ENCODE assay signal across 8 mouse cellular contexts in the genomic region with DNA sequence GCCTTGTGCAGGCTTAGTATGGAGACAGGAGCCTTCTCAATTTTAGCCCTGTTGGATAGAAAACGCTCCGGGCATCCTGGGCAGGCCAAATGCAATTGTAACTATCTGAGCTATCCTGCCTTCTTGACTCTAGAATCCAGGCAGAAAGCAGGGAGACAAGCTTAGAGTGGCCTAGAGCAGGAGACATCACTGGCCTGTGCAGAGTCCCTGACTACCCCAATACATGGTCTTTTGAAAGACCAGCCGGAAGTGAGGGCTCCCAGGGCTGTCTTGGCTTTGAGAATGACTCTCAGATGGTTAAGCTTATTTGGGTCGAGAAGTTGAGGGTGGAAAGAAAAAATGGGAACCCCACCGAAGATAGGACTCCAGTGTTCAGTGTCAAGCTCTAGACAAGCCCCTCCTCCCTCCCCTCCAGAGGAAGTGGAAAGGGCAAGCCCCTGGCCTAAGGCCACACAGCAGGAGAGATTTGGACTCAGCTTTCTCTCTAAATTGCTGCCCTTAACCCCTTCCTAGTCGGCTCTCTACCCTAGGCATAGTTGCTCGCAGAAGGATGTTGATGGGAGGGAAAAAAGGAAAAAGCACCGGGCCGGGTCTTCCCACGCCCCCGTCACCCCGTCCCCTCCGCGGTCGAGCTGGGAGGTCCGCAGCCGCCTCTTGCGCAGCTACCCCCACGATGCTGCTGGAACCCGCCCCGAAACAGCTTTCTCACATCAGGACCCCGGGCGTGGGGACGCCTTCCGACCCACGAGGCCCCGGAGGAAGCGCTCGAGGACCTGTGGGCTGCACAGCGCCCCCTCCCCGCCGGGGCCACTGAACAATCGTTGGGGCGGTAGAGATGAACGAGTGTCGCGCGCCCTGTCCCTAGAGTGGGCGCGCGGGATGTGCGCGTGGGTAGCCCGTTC.
DNase-seq lines count a peak whose midpoint lies in the region; ATAC-seq and TF ChIP-seq lines count a peak whose summit lies in the region.

No protein-coding gene starts in this region.

- H3K4me1 ChIP-seq in spleen, adult 2 months (ENCODE audit: control insufficient read depth, insufficient read depth, insufficient read length) = peaks cover 19% of the 10 kb centered on the region
- H3K4me1 ChIP-seq in liver, embryonic 14.5 days (replicated peaks; ENCODE audit: control insufficient read depth in 2 of 2, insufficient read depth in 2 of 2, low read length in 1 of 2) = peaks cover 0 to 6% of the 10 kb centered on the region in 2 experiments; a peak in 2 of 4 replicates
- H3K4me1 ChIP-seq in neural tube, embryonic 13.5 days (replicated peaks) = peaks cover 67% of the 10 kb centered on the region

- TF ChIP-seq EP300 in liver, embryonic 14.5 days (IDR thresholded peaks at IDR 0.05; ENCODE audit: low read depth) = no peak

- peak; percentile 11; the same call in 1 of the 2 replicates for TF ChIP-seq CTCF in spleen, adult 2 months (IDR thresholded peaks at IDR 0.05; ENCODE audit: extremely low read depth, insufficient read depth, insufficient read length, insufficient replicate concordance)
- TF ChIP-seq CTCF in liver, embryonic 14.5 days (IDR thresholded peaks at IDR 0.05; ENCODE audit: low read depth) = 0 out of 2 replicates have a peak, but pooled peaks have one; percentile 7

- H3K9ac ChIP-seq in liver, embryonic 14.5 days (replicated peaks) = no peak overlapping the region
- peak overlapping the region; percentile 76 for H3K9ac ChIP-seq in neural tube, embryonic 13.5 days

- WGBS in spleen, adult 2 months = 7% methylated on average over 44 of the region's 44 CpGs
- 5% methylated on average over 42 of the region's 44 CpGs for WGBS in liver, embryonic 14.5 days (ENCODE audit: insufficient replicate concordance)
- WGBS in neural tube, embryonic 13.5 days = 3% methylated on average over 44 of the region's 44 CpGs

- DNase-seq in spleen, adult 2 months (ENCODE audit: low read depth in 1 of 2, low spot score in 2 of 2) = no peak
- DNase-seq in spleen, adult 18-20 months = no peak
- peak; percentile 61 to 72 for DNase-seq in cerebellum, postnatal 25 days
- DNase-seq in gastrocnemius, postnatal 36 days = peak; percentile 67 to 75
- DNase-seq in liver, embryonic 14.5 days (ENCODE audit: low read depth in 3 of 3, low spot score in 3 of 3) = no peak
- DNase-seq in right cerebral cortex, adult 18-20 months = no peak

- TF ChIP-seq POLR2A in spleen, adult 2 months (IDR thresholded peaks at IDR 0.05; ENCODE audit: low read depth, low read length) = no peak

- H3K4me2 ChIP-seq in liver, embryonic 14.5 days (ENCODE audit: low read depth) = peak overlapping the region; percentile 49
- peak overlapping the region; percentile 65 for H3K4me2 ChIP-seq in neural tube, embryonic 13.5 days

- no peaks in the 10 kb centered on the region for H3K36me3 ChIP-seq in spleen, adult 2 months (ENCODE audit: control insufficient read depth, insufficient read depth, low read length)
- no peaks in the 10 kb centered on the region for H3K36me3 ChIP-seq in liver, embryonic 14.5 days (replicated peaks; ENCODE audit: control insufficient read depth, insufficient read depth, low read depth)
- no peaks in the 10 kb centered on the region for H3K36me3 ChIP-seq in neural tube, embryonic 13.5 days

- peak overlapping the region; percentile 54 for H3K27ac ChIP-seq in spleen, adult 2 months (ENCODE audit: insufficient read depth, low read length)
- H3K27ac ChIP-seq in liver, embryonic 14.5 days = no peak overlapping the region
- H3K27ac ChIP-seq in neural tube, embryonic 13.5 days (replicated peaks) = peak overlapping the region; percentile 99

- peak; percentile 26 for ATAC-seq in inflammation-experienced regulatory T-cells, adult 6 months
- peak; percentile 32; the same call in 1 of the 2 replicates for ATAC-seq in liver, embryonic 14.5 days (ENCODE audit: insufficient read depth)
- 0 out of 2 replicates have a peak, but pooled peaks have one; percentile 1 for ATAC-seq in neural tube, embryonic 13.5 days (ENCODE audit: low read depth)

- no peaks in the 10 kb centered on the region for H3K9me3 ChIP-seq in liver, embryonic 14.5 days (ENCODE audit: control insufficient read depth, low read length)
- no peaks in the 10 kb centered on the region; the same call in 1 of the 2 replicates for H3K9me3 ChIP-seq in neural tube, embryonic 13.5 days

- peak overlapping the region; percentile 46; the same call in 1 of the 2 replicates for H3K4me3 ChIP-seq in spleen, adult 2 months (ENCODE audit: extremely low read depth, insufficient read depth, insufficient read length)
- H3K4me3 ChIP-seq in liver, embryonic 14.5 days (ENCODE audit: insufficient read depth in 1 of 2, low read depth in 2 of 2, low read length in 2 of 2) = peak overlapping the region; percentile 24 to 39
- H3K4me3 ChIP-seq in neural tube, embryonic 13.5 days = peak overlapping the region; percentile 34

- H3K27me3 ChIP-seq in spleen, adult 2 months (ENCODE audit: control insufficient read depth, insufficient read depth, low read length) = no peaks in the 10 kb centered on the region
- peaks cover 36% of the 10 kb centered on the region for H3K27me3 ChIP-seq in liver, embryonic 14.5 days (ENCODE audit: control insufficient read depth, insufficient read depth, low read length)
- H3K27me3 ChIP-seq in neural tube, embryonic 13.5 days = no peaks in the 10 kb centered on the region

- intact Hi-C loops in gastrocnemius, postnatal 36 days (cut with DNase I) = loop anchor here (5.0 kb wide), 1 partner anchor 110 kb away; the partner anchor contains the start of gene Cstad

Comparison
In these comparisons a context has a peak if more than half of its experiments do, and no peak if none do; other contexts are left out.
1. DNase-seq: peak in cerebellum, postnatal 25 days (2 of 2) and gastrocnemius, postnatal 36 days (2 of 2); none in spleen, adult 2 months (0 of 2), spleen, adult 18-20 months (0 of 2), liver, embryonic 14.5 days (0 of 3) and right cerebral cortex, adult 18-20 months (single experiment).
2. Peak in every context shown above with its lines, with median percentiles within 50 percentile points of each other: H3K4me3 ChIP-seq and ATAC-seq.